Mouse (Mus musculus) cerebellum, adult 11-12 months (tissue): ENCODE measurements at regions not wholly inside any gene's neighbourhood (a gene's known extent, or its start where the extent isn't known, plus 50 kb on each side); places are given as distances from the start of the nearest gene placed in this dataset.

Experiments used
- DNase-seq: peaks from one replicate; pipeline ENCODE4 v3.0.0; 2022

DNA sequence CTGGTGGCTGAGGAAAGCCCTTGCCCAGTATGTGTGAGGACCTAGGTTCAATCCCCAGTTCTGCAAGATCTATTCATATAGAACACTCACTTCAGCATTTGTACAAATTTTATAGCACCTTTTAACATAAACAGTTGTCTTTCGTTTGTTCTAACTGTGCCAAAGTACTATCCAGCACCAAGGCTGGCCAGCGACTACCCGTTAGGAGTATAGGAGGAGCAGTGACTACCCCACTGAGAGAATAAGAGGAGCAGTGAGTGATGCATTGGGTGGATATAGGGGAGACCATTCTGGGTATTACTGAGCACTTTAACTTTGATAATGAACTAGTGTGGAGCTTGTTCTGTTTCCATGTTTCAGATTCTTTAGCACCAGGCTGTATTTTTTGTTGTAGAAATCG lies 193.8 kb upstream of the Cdh5 start:
- no peak for DNase-seq

GRCm38 (mm10) chr8:103911287-103912015 lies 190.0 kb upstream of the Cdh5 start:
- no peak for DNase-seq

DNA sequence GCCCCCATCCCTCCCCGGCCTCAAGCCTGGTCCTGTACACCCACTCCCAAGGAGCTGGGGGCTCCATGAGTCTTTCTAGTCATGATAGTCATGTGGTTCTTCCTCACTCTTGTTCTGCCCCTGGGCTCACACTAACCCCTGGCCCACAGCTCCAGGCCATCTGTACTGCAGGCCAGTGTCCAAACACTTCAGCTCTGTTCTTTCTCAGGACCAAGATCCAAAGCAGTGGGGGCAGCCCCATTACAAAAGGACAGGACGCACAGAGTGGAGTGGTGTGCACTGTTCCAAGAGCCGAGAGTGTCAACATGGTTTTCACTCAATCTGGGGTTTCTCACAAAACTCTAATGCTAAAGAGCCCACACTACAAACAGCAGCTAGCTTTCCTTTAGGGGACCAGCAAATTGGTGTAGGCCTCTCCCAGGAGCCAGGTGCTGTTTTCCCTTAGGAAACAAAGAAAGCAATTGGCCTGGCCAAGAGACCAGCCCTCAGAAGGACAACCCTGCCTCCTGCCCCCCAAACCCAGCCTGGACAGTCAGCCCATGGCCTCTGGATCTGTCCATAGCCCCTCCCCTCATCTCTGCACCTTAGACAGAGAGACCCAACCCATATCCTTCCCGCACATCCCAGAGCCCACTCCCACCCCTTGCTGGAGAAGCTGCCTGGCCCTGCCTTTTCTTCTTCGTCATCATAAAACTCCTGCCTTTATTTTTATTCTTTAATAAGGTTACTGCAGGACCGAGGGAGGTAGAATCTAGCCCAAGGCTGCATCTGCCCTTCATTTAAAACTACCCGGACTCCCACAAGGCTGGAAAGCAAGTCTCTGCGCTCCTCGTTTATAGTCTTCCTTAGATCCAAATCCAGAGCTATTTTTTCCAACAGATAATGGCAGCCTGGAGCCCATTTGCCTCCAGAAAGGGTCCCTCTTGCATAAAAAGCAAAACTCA lies 188.2 kb upstream of the Cdh5 start:
- no peak for DNase-seq

- no peak for DNase-seq
These were observed 187.3 kb upstream of the Cdh5 start for GRCm38 (mm10) chr8:103913927-103914640.

DNA sequence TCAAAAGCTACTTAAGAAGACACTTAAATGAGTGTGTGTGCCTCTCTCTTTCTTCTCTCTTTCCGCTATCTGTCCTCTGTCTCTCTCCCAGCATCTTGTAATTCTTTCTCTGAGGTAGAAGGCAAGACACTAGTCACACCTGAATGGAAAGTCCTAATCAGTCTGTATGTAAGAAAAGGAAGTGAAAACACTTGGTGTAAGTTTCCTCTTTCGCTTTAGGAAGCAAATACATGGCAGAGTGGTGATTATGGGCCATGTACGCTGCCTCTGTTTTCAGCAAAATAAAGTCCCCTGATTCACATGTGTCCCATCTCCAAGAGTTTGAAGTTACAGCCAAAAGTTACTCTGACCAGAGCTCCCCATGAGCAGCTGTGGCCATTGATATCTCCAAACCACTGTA lies 182.1 kb upstream of the Cdh5 start:
- no peak for DNase-seq

GRCm38 (mm10) chr8:103921621-103922020 lies 179.8 kb upstream of the Cdh5 start:
- no peak for DNase-seq

DNA sequence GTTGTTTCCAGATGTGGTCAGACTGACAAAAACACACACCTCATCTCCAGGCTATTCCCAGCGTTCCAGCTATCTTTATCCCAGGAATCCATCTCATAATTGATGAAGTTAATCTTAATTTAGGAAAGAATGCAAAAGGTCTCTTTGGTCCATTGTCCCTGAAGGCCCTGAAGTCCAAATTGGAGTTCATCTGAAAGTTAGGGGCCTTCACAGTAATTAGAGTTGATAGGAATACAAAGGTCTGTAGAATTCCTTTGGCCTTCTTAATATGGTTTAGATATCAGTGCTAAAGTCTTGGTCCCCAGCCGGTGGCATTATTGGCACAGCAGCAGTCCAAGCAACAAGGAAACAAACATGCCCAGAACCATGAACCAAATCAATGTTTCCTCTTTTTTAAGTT lies 178.7 kb upstream of the Cdh5 start:
- no peak for DNase-seq

DNA sequence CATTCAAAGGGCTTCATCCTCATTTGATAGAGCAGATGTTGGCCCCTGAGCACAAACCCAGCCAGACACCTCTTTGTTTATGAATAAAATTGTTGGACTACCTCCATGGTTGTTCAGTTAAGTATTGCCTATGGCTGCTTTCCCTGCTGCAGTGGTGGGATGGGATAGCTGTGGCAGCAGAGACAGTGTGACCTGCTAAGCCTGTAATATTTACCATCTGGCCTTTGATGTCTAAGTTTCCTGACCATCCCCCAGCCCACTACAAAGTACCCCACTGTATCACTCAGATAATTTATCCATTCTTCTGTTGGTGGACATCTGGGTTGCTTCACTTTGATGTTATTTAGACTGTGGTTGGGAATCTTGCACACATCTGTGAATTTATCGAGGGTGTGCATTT lies 168.7 kb upstream of the Cdh5 start:
- no peak for DNase-seq

DNA sequence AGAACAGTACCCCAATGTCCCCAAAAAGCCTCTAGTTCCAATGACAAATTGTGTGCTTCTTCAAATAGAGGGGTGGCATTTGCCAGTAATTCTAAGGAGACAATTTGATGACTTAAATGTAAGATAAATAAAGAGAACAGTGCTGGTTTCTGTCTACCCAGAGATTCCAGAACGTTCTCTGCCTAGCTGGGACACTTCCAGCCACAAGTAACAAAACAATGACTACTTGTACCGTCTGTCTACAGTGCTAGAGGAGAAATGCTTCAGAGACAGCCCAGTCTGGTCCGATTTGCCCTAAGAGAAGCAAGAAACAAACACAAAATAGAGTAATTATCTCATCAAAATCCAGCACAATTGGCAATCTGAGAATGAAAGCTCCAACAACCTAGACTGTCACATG lies 164.9 kb upstream of the Cdh5 start:
- DNase-seq: no peak

- no peak for DNase-seq
These were observed 162.9 kb upstream of the Cdh5 start for GRCm38 (mm10) chr8:103938283-103939230.

GRCm38 (mm10) chr8:103940958-103941532 lies 160.4 kb upstream of the Cdh5 start:
- no peak for DNase-seq

DNA sequence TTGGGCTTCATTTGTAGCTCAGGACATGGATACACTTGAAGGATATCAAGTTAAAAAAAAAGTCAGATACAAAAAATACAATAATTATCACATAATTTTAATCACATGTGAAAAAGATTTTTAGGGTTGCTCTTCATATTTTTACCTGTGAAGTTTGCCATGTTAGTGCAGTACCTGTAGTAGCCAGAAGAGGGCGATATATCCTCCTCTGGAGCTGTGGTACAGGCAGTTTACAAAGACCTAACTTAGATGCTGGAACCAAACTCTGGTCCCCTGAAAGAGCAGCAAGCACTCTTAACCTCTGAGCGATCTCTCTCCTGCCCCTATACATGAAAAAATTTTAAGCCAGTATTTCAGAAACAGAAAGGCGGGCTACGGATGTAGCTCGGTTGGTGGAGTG lies 153.0 kb upstream of the Cdh5 start:
- no peak for DNase-seq

DNA sequence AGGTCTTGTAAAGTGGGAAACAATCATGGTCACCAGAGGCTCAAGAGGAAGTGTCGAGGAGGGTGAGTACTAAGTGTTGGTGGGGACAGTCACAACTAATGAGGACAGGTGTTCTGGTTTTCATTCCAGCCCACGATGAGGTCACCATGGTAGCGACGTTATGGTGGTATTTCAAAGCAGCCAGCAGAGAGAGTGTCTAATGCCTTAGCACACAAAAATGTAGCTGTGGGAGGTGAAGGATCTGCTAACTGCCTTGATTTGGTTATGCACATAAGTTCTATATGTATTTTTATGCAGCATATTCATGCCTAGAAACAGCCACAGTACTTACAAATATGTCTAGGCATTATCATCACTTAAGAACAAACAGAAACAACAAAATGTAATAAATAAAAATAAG lies 151.0 kb upstream of the Cdh5 start:
- DNase-seq: no peak

DNA sequence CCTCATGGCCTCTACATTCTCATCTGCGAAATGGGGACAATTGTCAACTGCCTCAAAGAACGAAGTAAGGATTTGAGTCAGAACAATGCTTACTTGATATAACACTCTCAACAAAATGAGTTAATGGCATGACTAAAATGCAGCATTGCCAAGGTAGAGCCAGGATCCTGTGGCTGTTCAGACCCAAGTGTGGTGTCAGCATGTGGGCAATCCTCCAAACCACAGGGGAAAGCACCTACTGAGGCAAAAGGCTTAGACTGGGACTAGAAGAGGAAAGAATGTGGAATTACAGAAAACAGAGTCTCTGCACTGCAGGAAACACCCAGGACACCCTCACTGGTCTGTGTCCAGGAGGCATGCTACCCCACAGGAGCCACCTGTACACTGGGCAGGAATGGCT lies 147.8 kb upstream of the Cdh5 start:
- DNase-seq: no peak

- DNase-seq: no peak
These were observed 145.7 kb upstream of the Cdh5 start for GRCm38 (mm10) chr8:103955568-103956260.

DNA sequence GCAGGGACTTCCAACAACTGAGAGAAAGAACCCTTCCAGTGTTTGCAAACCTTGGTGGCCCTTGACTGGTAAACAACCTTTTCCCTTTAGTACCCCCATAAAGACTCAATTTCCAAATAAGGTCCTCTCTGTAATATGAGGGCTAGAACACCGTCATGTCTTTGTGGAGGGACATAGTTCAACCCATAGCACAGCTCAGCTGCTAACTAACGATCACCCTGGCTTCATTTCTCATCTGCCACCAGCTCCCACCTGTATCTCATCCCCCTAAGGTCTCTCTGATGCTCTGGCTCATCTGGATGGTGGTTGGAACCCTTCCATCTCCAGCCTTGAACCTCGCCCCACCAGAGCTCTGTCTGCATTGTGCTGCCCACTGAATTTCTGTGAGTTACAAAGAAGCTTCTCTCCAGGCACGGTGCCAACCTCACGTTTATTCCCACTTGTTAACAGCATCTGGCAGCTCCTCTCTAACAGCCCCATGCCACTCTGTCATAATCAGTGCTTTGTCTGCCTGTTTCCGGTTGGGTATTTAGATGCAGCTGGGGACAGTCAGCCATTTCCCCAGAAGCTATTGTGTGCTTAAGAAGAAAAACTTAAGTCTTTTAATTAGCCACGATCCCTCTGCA lies 137.0 kb upstream of the Cdh5 start:
- DNase-seq: no peak

DNA sequence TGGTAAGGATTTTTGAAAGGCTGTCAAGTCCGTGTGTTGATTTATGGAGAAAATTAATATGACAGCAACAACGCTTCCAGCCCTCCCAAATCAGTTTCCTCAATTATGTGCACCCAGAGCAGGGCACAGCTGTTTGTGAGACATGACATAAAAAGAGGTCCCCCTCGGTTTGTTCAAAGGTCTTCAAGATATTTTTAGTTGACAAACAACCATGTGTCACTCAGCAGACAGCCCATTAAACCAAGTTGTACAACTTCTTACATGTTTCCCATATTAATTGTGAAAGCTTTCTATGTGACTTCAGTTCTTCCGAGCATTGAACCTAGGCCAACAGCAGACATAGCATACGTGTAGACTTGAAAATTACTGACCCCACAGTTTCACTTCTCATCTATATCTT lies 131.5 kb upstream of the Cdh5 start:
- no peak for DNase-seq

GRCm38 (mm10) chr8:103970511-103970910 lies 130.9 kb upstream of the Cdh5 start:
- no peak for DNase-seq

- no peak for DNase-seq
These were observed 130.5 kb upstream of the Cdh5 start for GRCm38 (mm10) chr8:103970966-103971365.

GRCm38 (mm10) chr8:103976488-103976887 lies 124.9 kb upstream of the Cdh5 start:
- no peak for DNase-seq

GRCm38 (mm10) chr8:103978948-103979347 lies 122.5 kb upstream of the Cdh5 start:
- no peak for DNase-seq
